Mouse (Mus musculus): ENCODE measurements at regions not wholly inside any gene's neighbourhood (a gene's known extent, or its start where the extent isn't known, plus 50 kb on each side); places are given as distances from the start of the nearest gene placed in this dataset.
"Not testable (repeated sequence)": the region's sequence is repeated elsewhere in the genome, so short reads cannot be mapped to it uniquely, and the experiment has no call there.

GRCm38 (mm10) chr6:7790040-7790439 lies 54.6 kb upstream of the C1galt1 start:
- no peak for DNase-seq
- intact Hi-C loops (cut with DNase I), result no loop called here

- no peak for DNase-seq
- intact Hi-C loops (cut with DNase I), result no loop called here
Observed at GRCm38 (mm10) chr6:7789071-7789470, 55.6 kb upstream of the C1galt1 start.

GRCm38 (mm10) chr6:7785407-7785806 lies 59.2 kb upstream of the C1galt1 start:
- intact Hi-C loops (cut with DNase I), result no loop called here
- DNase-seq, result no peak

- DNase-seq, result no peak
- intact Hi-C loops (cut with DNase I), result no loop called here
Observed at GRCm38 (mm10) chr6:7783059-7783458, 61.6 kb upstream of the C1galt1 start.

GRCm38 (mm10) chr6:7779959-7780358 lies 64.7 kb upstream of the C1galt1 start:
- intact Hi-C loops (cut with DNase I), result no loop called here

GRCm38 (mm10) chr6:7778642-7779404 lies 65.8 kb upstream of the C1galt1 start:
- DNase-seq, result no peak
- intact Hi-C loops (cut with DNase I), result no loop called here

More at GRCm38 (mm10) chr6:7779959-7780358, 64.7 kb upstream of the C1galt1 start:
- DNase-seq, result no peak

- intact Hi-C loops (cut with DNase I), result no loop called here
- DNase-seq, result no peak
Observed at GRCm38 (mm10) chr6:7768421-7768820, 75.4 kb upstream of the Asns start.

- intact Hi-C loops (cut with DNase I), result no loop called here
- DNase-seq, result peak; percentile 9
Observed at GRCm38 (mm10) chr6:7767631-7768030, 74.6 kb upstream of the Asns start.

- intact Hi-C loops (cut with DNase I), result no loop called here
Observed at GRCm38 (mm10) chr6:7759385-7759784, 66.3 kb upstream of the Asns start.

GRCm38 (mm10) chr6:7753895-7754294 lies 60.8 kb upstream of the Asns start:
- no peak for DNase-seq
- intact Hi-C loops (cut with DNase I), result no loop called here

More at GRCm38 (mm10) chr6:7759385-7759784, 66.3 kb upstream of the Asns start:
- no peak for DNase-seq

GRCm38 (mm10) chr6:7752885-7753611 lies 60.0 kb upstream of the Asns start:
- intact Hi-C loops (cut with DNase I), result no loop called here

GRCm38 (mm10) chr6:7748536-7748935 lies 55.5 kb upstream of the Asns start:
- no peak for DNase-seq
- intact Hi-C loops (cut with DNase I), result no loop called here

More at GRCm38 (mm10) chr6:7752885-7753611, 60.0 kb upstream of the Asns start:
- DNase-seq, result no peak

GRCm38 (mm10) chr6:7744257-7744656 lies 51.2 kb upstream of the Asns start:
- intact Hi-C loops (cut with DNase I); DNase-seq: not testable (repeated sequence)

Data from left cerebral cortex, postnatal 4 days (tissue).